Mouse (Mus musculus): ENCODE data around the gene Ptgir. TPM values are rescaled to one million over a fixed set of nuclear protein-coding genes. Genes with fewer than 3 reads are reported as not detected.

Ptgir gene
- polyA plus RNA-seq, 1 experiment from 2014 or later: 0.44 TPM

GRCm38 (mm10) chr7:16874190-16874589 is 32.1 kb upstream of the Ptgir start:
- Histone ChIP-seq H3K27me3 (ENCODE audit: control insufficient read depth, insufficient read depth, low read length) (no peaks in the 10 kb centered on the region), H3K4me1 (ENCODE audit: control insufficient read depth, insufficient read depth, low read length) (peaks cover 5% of the 10 kb centered on the region), H3K9me3 (ENCODE audit: control insufficient read depth, low read length) (no peaks in the 10 kb centered on the region), H3K9ac (ENCODE audit: low read length) (peak overlapping the region; percentile 44; the same call in 1 of the 2 replicates), H3K4me3 (ENCODE audit: low read depth, low read length) (peak overlapping the region; percentile 95), H3K27ac (replicated peaks; ENCODE audit: low read depth, low read length) (peak overlapping the region; percentile 85), H3K36me3 (ENCODE audit: control insufficient read depth, insufficient read depth, low read length) (peaks cover 4% of the 10 kb centered on the region; the same call in 1 of the 2 replicates), H3K4me2 (ENCODE audit: low read depth, severe bottlenecking) (peak overlapping the region; percentile 26)
- peak; percentile 86 for DNase-seq (ENCODE audit: low spot score)
- no peak for ATAC-seq (ENCODE audit: insufficient number of reproducible peaks, low FRiP score, low TSS enrichment, low read depth)
- 3% methylated on average over 17 of the region's 17 CpGs for WGBS

- Histone ChIP-seq H3K4me3 (ENCODE audit: low read depth, low read length) (peak overlapping the region; percentile 95), H3K4me1 (ENCODE audit: control insufficient read depth, insufficient read depth, low read length) (peaks cover 10% of the 10 kb centered on the region), H3K4me2 (ENCODE audit: low read depth, severe bottlenecking) (peak overlapping the region; percentile 71), H3K9me3 (ENCODE audit: control insufficient read depth, low read length) (no peaks in the 10 kb centered on the region), H3K27ac (replicated peaks; ENCODE audit: low read depth, low read length) (peak overlapping the region; percentile 85), H3K36me3 (ENCODE audit: control insufficient read depth, insufficient read depth, low read length) (peaks cover 4% of the 10 kb centered on the region; the same call in 1 of the 2 replicates), H3K9ac (ENCODE audit: low read length) (peak overlapping the region; percentile 44; the same call in 1 of the 2 replicates), H3K27me3 (ENCODE audit: control insufficient read depth, insufficient read depth, low read length) (no peaks in the 10 kb centered on the region)
- DNase-seq (ENCODE audit: low spot score) (peak; percentile 100), ATAC-seq (ENCODE audit: insufficient number of reproducible peaks, low FRiP score, low TSS enrichment, low read depth) (peak; percentile 93)
- under 1% methylated on average over 33 of the region's 33 CpGs for WGBS
These were observed 31.5 kb upstream of the Ptgir start for GRCm38 (mm10) chr7:16874756-16875309.

GRCm38 (mm10) chr7:16875310-16875325 is 31.2 kb upstream of the Ptgir start, which contains the start of gene Dact3:
Gene Dact3, plus strand, starts transcription at chr7:16875317.
- H3K36me3 ChIP-seq (ENCODE audit: control insufficient read depth, insufficient read depth, low read length): peaks cover 4% of the 10 kb centered on the region; the same call in 1 of the 2 replicates
- DNase-seq (ENCODE audit: low spot score): no peak
- peak within 1 kb of the TSS; percentile 70 for H3K9ac ChIP-seq (ENCODE audit: low read length)
- no peak for ATAC-seq (ENCODE audit: insufficient number of reproducible peaks, low FRiP score, low TSS enrichment, low read depth)
- WGBS: 8% methylated on average over 1 of the region's 1 CpGs
- H3K9me3 ChIP-seq (ENCODE audit: control insufficient read depth, low read length): no peaks in the 10 kb centered on the region
- H3K27ac ChIP-seq (replicated peaks; ENCODE audit: low read depth, low read length): peak within 1 kb of the TSS; percentile 89
- peak within 1 kb of the TSS; percentile 71 for H3K4me2 ChIP-seq (ENCODE audit: low read depth, severe bottlenecking)
- H3K4me3 ChIP-seq (ENCODE audit: low read depth, low read length): peak within 1 kb of the TSS; percentile 95
- peaks cover 13% of the 10 kb centered on the region for H3K4me1 ChIP-seq (ENCODE audit: control insufficient read depth, insufficient read depth, low read length)
- no peaks in the 10 kb centered on the region for H3K27me3 ChIP-seq (ENCODE audit: control insufficient read depth, insufficient read depth, low read length)

DNA sequence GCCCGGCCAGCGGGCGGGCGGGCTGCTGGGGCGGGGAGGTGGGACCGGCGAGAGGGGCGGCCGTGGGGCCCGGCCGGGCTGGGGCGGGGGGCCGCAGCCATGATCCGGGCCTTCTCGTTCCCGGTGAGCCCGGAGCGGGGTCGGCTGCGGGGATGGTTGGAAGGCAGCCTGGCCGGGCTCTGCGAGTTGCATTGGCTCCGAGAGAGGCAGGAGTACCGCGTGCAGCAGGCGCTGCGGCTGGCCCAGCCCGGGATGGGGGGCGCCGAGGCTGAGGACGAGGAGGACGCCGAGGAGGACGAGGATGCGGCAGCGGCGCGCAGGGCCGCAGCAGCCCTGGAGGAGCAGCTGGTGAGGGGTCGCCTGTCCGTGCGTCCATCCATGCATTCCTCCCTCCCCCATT is 31.0 kb upstream of the Ptgir start:
- Histone ChIP-seq H3K9me3 (ENCODE audit: control insufficient read depth, low read length) (no peaks in the 10 kb centered on the region), H3K36me3 (ENCODE audit: control insufficient read depth, insufficient read depth, low read length) (peaks cover 4% of the 10 kb centered on the region; the same call in 1 of the 2 replicates), H3K9ac (ENCODE audit: low read length) (peak overlapping the region; percentile 70), H3K27ac (replicated peaks; ENCODE audit: low read depth, low read length) (peak overlapping the region; percentile 89), H3K4me1 (ENCODE audit: control insufficient read depth, insufficient read depth, low read length) (peaks cover 15% of the 10 kb centered on the region), H3K4me2 (ENCODE audit: low read depth, severe bottlenecking) (peak overlapping the region; percentile 71), H3K4me3 (ENCODE audit: low read depth, low read length) (peak overlapping the region; percentile 95), H3K27me3 (ENCODE audit: control insufficient read depth, insufficient read depth, low read length) (no peaks in the 10 kb centered on the region)
- WGBS: under 1% methylated on average over 42 of the region's 42 CpGs
- DNase-seq (ENCODE audit: low spot score): no peak
- ATAC-seq (ENCODE audit: insufficient number of reproducible peaks, low FRiP score, low TSS enrichment, low read depth): no peak

GRCm38 (mm10) chr7:16876006-16876405 is 30.3 kb upstream of the Ptgir start:
- Histone ChIP-seq H3K27me3 (ENCODE audit: control insufficient read depth, insufficient read depth, low read length) (no peaks in the 10 kb centered on the region), H3K9me3 (ENCODE audit: control insufficient read depth, low read length) (no peaks in the 10 kb centered on the region), H3K36me3 (ENCODE audit: control insufficient read depth, insufficient read depth, low read length) (peaks cover 4% of the 10 kb centered on the region; the same call in 1 of the 2 replicates), H3K4me1 (ENCODE audit: control insufficient read depth, insufficient read depth, low read length) (peaks cover 22% of the 10 kb centered on the region), H3K9ac (ENCODE audit: low read length) (peak overlapping the region; percentile 70), H3K4me3 (ENCODE audit: low read depth, low read length) (peak overlapping the region; percentile 95), H3K4me2 (ENCODE audit: low read depth, severe bottlenecking) (peak overlapping the region; percentile 71), H3K27ac (replicated peaks; ENCODE audit: low read depth, low read length) (peak overlapping the region; percentile 89)
- DNase-seq (ENCODE audit: low spot score): peak; percentile 49
- WGBS: 2% methylated on average over 11 of the region's 11 CpGs
- no peak for ATAC-seq (ENCODE audit: insufficient number of reproducible peaks, low FRiP score, low TSS enrichment, low read depth)

DNA sequence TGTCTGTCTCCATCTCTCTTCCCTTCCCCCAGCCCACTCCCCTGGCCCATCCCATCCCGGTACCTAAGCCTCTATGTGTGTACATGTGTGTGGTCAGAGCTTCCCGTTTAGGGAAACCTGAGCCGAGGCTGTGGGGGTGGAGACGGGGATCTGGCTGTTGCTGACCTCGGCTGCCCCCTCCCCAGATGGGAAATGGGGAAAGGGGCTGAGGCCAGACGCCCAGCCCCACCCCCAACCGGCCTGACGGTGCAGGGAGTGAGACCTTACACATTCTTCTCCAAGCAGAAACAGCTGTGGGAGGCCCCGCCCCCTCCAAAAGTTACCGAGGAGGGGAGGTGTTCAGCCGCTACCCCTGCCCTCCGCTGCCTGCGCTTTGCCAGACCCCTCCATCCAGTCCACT is 29.7 kb upstream of the Ptgir start:
- H3K4me1 ChIP-seq (ENCODE audit: control insufficient read depth, insufficient read depth, low read length): peaks cover 23% of the 10 kb centered on the region

DNA sequence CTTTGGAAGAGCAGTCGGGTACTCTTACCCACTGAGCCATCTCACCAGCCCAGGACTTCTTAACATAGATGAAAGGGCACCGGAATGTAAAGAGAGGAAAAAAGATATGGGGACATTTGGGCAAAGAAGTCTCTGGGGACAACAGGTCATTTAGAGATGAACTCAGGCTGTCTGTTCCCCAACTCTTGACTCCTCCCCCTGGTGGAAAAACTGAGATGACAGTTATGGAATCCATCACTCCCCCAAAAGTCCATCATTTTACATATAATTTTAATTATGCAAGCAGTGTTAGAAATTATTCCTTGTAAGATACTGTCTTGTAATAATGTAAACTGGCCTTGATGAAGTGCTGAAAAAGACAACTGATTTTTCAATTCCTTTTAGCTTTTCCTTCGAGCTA is 28.6 kb upstream of the Ptgir start:
- DNase-seq (ENCODE audit: low spot score) (no peak), ATAC-seq (ENCODE audit: insufficient number of reproducible peaks, low FRiP score, low TSS enrichment, low read depth) (no peak)
- H3K9me3 ChIP-seq (ENCODE audit: control insufficient read depth, low read length): no peaks in the 10 kb centered on the region; the same call in 1 of the 2 replicates
- no peak overlapping the region for H3K4me3 ChIP-seq (ENCODE audit: low read depth, low read length)
- H3K9ac ChIP-seq (ENCODE audit: low read length): no peak overlapping the region
- H3K27me3 ChIP-seq (ENCODE audit: control insufficient read depth, insufficient read depth, low read length): no peaks in the 10 kb centered on the region
- 84% methylated on average over 3 of the region's 3 CpGs for WGBS
- H3K27ac ChIP-seq (replicated peaks; ENCODE audit: low read depth, low read length): no peak overlapping the region; the same call in 1 of the 2 replicates
- peaks cover 11% of the 10 kb centered on the region; the same call in 1 of the 2 replicates for H3K36me3 ChIP-seq (ENCODE audit: control insufficient read depth, insufficient read depth, low read length)
- no peak overlapping the region for H3K4me2 ChIP-seq (ENCODE audit: low read depth, severe bottlenecking)
- peaks cover 23% of the 10 kb centered on the region for H3K4me1 ChIP-seq (ENCODE audit: control insufficient read depth, insufficient read depth, low read length)

More for the DNA sequence above, 29.7 kb upstream of the Ptgir start:
- H3K4me2 ChIP-seq (ENCODE audit: low read depth, severe bottlenecking): peak overlapping the region; percentile 71
- ATAC-seq (ENCODE audit: insufficient number of reproducible peaks, low FRiP score, low TSS enrichment, low read depth): peak; percentile 77
- no peaks in the 10 kb centered on the region for H3K9me3 ChIP-seq (ENCODE audit: control insufficient read depth, low read length)
- H3K9ac ChIP-seq (ENCODE audit: low read length): peak overlapping the region; percentile 70
- DNase-seq (ENCODE audit: low spot score): peak; percentile 98
- peak overlapping the region; percentile 89 for H3K27ac ChIP-seq (replicated peaks; ENCODE audit: low read depth, low read length)
- H3K4me3 ChIP-seq (ENCODE audit: low read depth, low read length): peak overlapping the region; percentile 95
- no peaks in the 10 kb centered on the region for H3K27me3 ChIP-seq (ENCODE audit: control insufficient read depth, insufficient read depth, low read length)
- H3K36me3 ChIP-seq (ENCODE audit: control insufficient read depth, insufficient read depth, low read length): peaks cover 10% of the 10 kb centered on the region; the same call in 1 of the 2 replicates
- WGBS: 1% methylated on average over 13 of the region's 13 CpGs

- peak; percentile 29; the same call in 1 of the 2 replicates for ATAC-seq (ENCODE audit: insufficient number of reproducible peaks, low FRiP score, low TSS enrichment, low read depth)
- no peaks in the 10 kb centered on the region for H3K27me3 ChIP-seq (ENCODE audit: control insufficient read depth, insufficient read depth, low read length)
- DNase-seq (ENCODE audit: low spot score): peak; percentile 87
- peaks cover 25% of the 10 kb centered on the region for H3K36me3 ChIP-seq (ENCODE audit: control insufficient read depth, insufficient read depth, low read length)
- H3K4me3 ChIP-seq (ENCODE audit: low read depth, low read length): peak overlapping the region; percentile 12; the same call in 1 of the 2 replicates
- H3K4me2 ChIP-seq (ENCODE audit: low read depth, severe bottlenecking): peak overlapping the region; percentile 36; the same call in 1 of the 2 replicates
- 15% methylated on average over 9 of the region's 9 CpGs for WGBS
- peak overlapping the region; percentile 49 for H3K9ac ChIP-seq (ENCODE audit: low read length)
- H3K9me3 ChIP-seq (ENCODE audit: control insufficient read depth, low read length): peaks cover 3% of the 10 kb centered on the region
- peak overlapping the region; percentile 96 for H3K27ac ChIP-seq (replicated peaks; ENCODE audit: low read depth, low read length)
- peaks cover 21% of the 10 kb centered on the region for H3K4me1 ChIP-seq (ENCODE audit: control insufficient read depth, insufficient read depth, low read length)
These were observed 26.3 kb upstream of the Ptgir start for GRCm38 (mm10) chr7:16879796-16880547.

Measured in limb, embryonic 11.5 days (tissue).